Mouse (Mus musculus) cerebellum, adult 2 months (tissue): ENCODE results near the gene Kcnmb3.

Experiments
- CTCF ChIP-seq: fragments of 200-500 bp; IDR thresholded peaks from 2 replicates; pipeline ENCODE4 v1.5.1; 2011; ENCODE audit warnings: low read depth, mild to moderate bottlenecking, control low read depth, low read length, moderate library complexity, borderline replicate concordance; ENCODE audit not compliant: insufficient read depth
- POLR2A ChIP-seq: fragments of 200-500 bp; IDR thresholded peaks from 2 replicates; pipeline ENCODE4 v1.6.1; 2011; ENCODE audit warnings: low read length, control low read depth, borderline replicate concordance; ENCODE audit not compliant: insufficient read depth

- no peak for TF ChIP-seq CTCF
- TF ChIP-seq POLR2A: no peak
Measured at GRCm38 (mm10) chr3:32495088-32495770, 3.2 kb upstream of the Kcnmb3 start.
